Mouse (Mus musculus) gastrocnemius, adult 8-10 months (tissue): Measurements from ENCODE around the gene Mslnl. TPM values are rescaled to one million over a fixed set of nuclear protein-coding genes. Genes with fewer than 3 reads are reported as not detected.
"Not testable (repeated sequence)": the region's sequence is repeated elsewhere in the genome, so short reads cannot be mapped to it uniquely, and the experiment has no call there.

ENCODE experiments used
- DNase-seq, 2 experiments: peaks; one replicate each; pipeline ENCODE4 v3.0.0; 2022; ENCODE audit warnings: low spot score in 2 of 2
- total RNA-seq, 4 experiments: library from RNA; stranded (reverse); gene quantifications; 2 replicates each; pipeline ENCODE4 v1.2.4; 2022

The Mslnl gene
- not detected for total RNA-seq

GRCm38 (mm10) chr17:25735745-25736144 is at the start of gene Mslnl:
TSS of gene Mslnl (plus strand) at chr17:25736042.
- DNase-seq: no peak

GRCm38 (mm10) chr17:25686323-25686722 is 49.5 kb upstream of the Mslnl start:
- no peak for DNase-seq

- no peak for DNase-seq
Measured at GRCm38 (mm10) chr17:25688922-25689321, 46.9 kb upstream of the Mslnl start.

- DNase-seq: no peak
Measured at GRCm38 (mm10) chr17:25696263-25696662, 39.6 kb upstream of the Mslnl start.

- DNase-seq: peak; percentile 30 to 43
Measured at GRCm38 (mm10) chr17:25698446-25698845, 37.4 kb upstream of the Mslnl start.

- DNase-seq: no peak
Measured at GRCm38 (mm10) chr17:25700863-25701496, 34.9 kb upstream of the Mslnl start.

- DNase-seq: no peak
Measured at GRCm38 (mm10) chr17:25709994-25710393, 25.8 kb upstream of the Mslnl start.

GRCm38 (mm10) chr17:25711136-25711535 is 24.7 kb upstream of the Mslnl start:
- DNase-seq: no peak

GRCm38 (mm10) chr17:25715627-25716026 is 20.2 kb upstream of the Mslnl start:
- DNase-seq: no peak

GRCm38 (mm10) chr17:25716130-25716529 is 19.7 kb upstream of the Mslnl start:
- DNase-seq: no peak

- DNase-seq: no peak
Measured at GRCm38 (mm10) chr17:25716711-25717637, 18.9 kb upstream of the Mslnl start, which contains the start of gene Gng13. TSS of gene Gng13 (plus strand) at chr17:25717171.

- DNase-seq: no peak
Measured at GRCm38 (mm10) chr17:25717691-25718090, 18.2 kb upstream of the Mslnl start.

- DNase-seq: no peak
Measured at GRCm38 (mm10) chr17:25721476-25721875, 14.4 kb upstream of the Mslnl start.

- no peak for DNase-seq
Measured at GRCm38 (mm10) chr17:25723470-25723869, 12.4 kb upstream of the Mslnl start.

GRCm38 (mm10) chr17:25723919-25724318 is 11.9 kb upstream of the Mslnl start:
- no peak for DNase-seq

- no peak for DNase-seq
Measured at GRCm38 (mm10) chr17:25725264-25725663, 10.6 kb upstream of the Mslnl start.

- peak; percentile 100 for DNase-seq
Measured at GRCm38 (mm10) chr17:25727265-25728008, 8.4 kb upstream of the Mslnl start, which contains the start of the genes Chtf18 and Rpusd1. TSS of gene Chtf18 (minus strand) at chr17:25727419. TSS of gene Rpusd1 (plus strand) at chr17:25727670.

- peak in 1 of 2 experiments; percentile 12 for DNase-seq
Measured at GRCm38 (mm10) chr17:25728009-25728270, 7.9 kb upstream of the Mslnl start.

GRCm38 (mm10) chr17:25732082-25732481 is 3.8 kb upstream of the Mslnl start:
- DNase-seq: peak; percentile 68 to 72

- no peak for DNase-seq
Measured at GRCm38 (mm10) chr17:25735246-25735645, 596 bp upstream of the Mslnl start.

GRCm38 (mm10) chr17:25738861-25739260 is 3.0 kb downstream of the Mslnl start:
- no peak for DNase-seq

- DNase-seq: not testable (repeated sequence)
Measured at GRCm38 (mm10) chr17:25741471-25741870, 5.6 kb downstream of the Mslnl start.
